Mouse (Mus musculus): ENCODE results near the gene Gabra2. TPM values are rescaled to one million over a fixed set of nuclear protein-coding genes. Genes with fewer than 3 reads are reported as not detected.

The Gabra2 gene
- polyA plus RNA-seq (2012; ENCODE audit: low replicate concordance) = not detected in 2 replicates

GRCm38 (mm10) chr5:71095725-71096607 is at the start of gene Gabra2:
Gabra2 (minus strand) TSS chr5:71095849.

